Mouse (Mus musculus) liver, postnatal 0 days (tissue): ENCODE measurements at regions not wholly inside any gene's neighbourhood (a gene's known extent, or its start where the extent isn't known, plus 50 kb on each side); places are given as distances from the start of the nearest gene placed in this dataset.

Experiments used
- ATAC-seq: fragments of 200-750 bp; cut with Nextera tagmentation; 2 replicates; pipeline ENCODE4 v1.8.0; 2017; ENCODE audit warnings: mild to moderate bottlenecking, moderate library complexity
- DNase-seq: peaks from one replicate; pipeline ENCODE4 v3.0.0-alpha.2; 2016
- H3K27ac ChIP-seq: fragments of 300-500 bp; sonication (generic); 2 replicates; pipeline ENCODE4 v1.5.1; 2014; ENCODE audit warnings: antibody characterized with exemption, moderate library complexity, mild to moderate bottlenecking, low read depth
- H3K27me3 ChIP-seq: fragments of 300-500 bp; sonication (generic); 2 replicates; pipeline ENCODE4 v1.6.1; 2014; ENCODE audit warnings: low read length, control low read depth, mixed read lengths; ENCODE audit not compliant: insufficient read depth
- H3K36me3 ChIP-seq: fragments of 300-500 bp; sonication (generic); replicated peaks from 2 replicates; pipeline ENCODE4 v1.6.1; 2014; ENCODE audit warnings: mild to moderate bottlenecking, control low read depth, low read length, moderate library complexity, mixed read lengths; ENCODE audit not compliant: insufficient read depth
- H3K4me1 ChIP-seq: fragments of 300-500 bp; sonication (generic); 2 replicates; pipeline ENCODE4 v1.6.1; 2014; ENCODE audit warnings: antibody characterized with exemption, mild to moderate bottlenecking, control low read depth; ENCODE audit not compliant: insufficient read depth
- H3K4me2 ChIP-seq: fragments of 300-500 bp; sonication (generic); 2 replicates; pipeline ENCODE4 v1.6.1; 2014; ENCODE audit warnings: low read depth, mild to moderate bottlenecking, low read length, moderate library complexity, mixed read lengths
- H3K4me3 ChIP-seq: fragments of 300-500 bp; sonication (generic); 2 replicates; pipeline ENCODE4 v1.5.1; 2014; ENCODE audit warnings: low read depth, low read length
- H3K9ac ChIP-seq: fragments of 300-500 bp; sonication (generic); replicated peaks from 2 replicates; pipeline ENCODE4 v1.6.1; 2014; ENCODE audit warnings: mild to moderate bottlenecking, moderate library complexity
- H3K9me3 ChIP-seq: fragments of 300-500 bp; sonication (generic); 2 replicates; pipeline ENCODE4 v1.6.1; 2016; ENCODE audit warnings: mild to moderate bottlenecking, control low read depth, low read length, mixed read lengths
- CTCF ChIP-seq: sonication (generic); IDR thresholded peaks from 2 replicates; pipeline ENCODE4 v1.5.1; 2016; ENCODE audit warnings: antibody characterized with exemption, low read depth
- EP300 ChIP-seq: IDR thresholded peaks from 2 replicates; pipeline ENCODE4 v1.6.1; 2016; ENCODE audit warnings: antibody characterized with exemption, low read depth, mild to moderate bottlenecking
- WGBS: fragments of 180-500 bp; shearing (Covaris S2); extraction: QIAGEN DNeasy Blood & Tissue Kit; methylation state at CpG from one replicate; pipeline ENCODE4 v1.1.7; 2014; ENCODE audit not compliant: insufficient replicate concordance; 5-methylcytosine and 5-hydroxymethylcytosine counted together

DNA sequence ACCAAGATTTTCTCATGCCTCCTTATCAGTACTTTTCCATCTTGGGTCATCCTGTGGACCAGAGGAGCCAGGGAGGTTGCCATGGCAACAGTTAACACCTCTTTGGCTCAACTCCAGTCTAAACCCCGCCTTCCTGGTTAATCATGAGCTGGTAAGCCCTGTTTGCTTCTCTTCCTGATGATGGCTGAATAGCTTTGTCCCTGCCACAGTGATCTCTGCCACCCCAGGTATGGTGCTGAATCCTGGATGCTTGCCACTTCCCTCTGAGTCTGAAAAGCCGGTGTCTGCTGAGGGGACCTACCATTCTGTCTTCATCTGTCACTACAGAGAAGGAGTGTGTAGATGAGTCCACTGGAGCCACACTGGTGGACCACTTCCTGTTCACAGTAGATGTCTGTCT lies 223.8 kb upstream of the Chd6 start:
- peak; percentile 19 for DNase-seq
- H3K9ac ChIP-seq, result no peak overlapping the region

DNA sequence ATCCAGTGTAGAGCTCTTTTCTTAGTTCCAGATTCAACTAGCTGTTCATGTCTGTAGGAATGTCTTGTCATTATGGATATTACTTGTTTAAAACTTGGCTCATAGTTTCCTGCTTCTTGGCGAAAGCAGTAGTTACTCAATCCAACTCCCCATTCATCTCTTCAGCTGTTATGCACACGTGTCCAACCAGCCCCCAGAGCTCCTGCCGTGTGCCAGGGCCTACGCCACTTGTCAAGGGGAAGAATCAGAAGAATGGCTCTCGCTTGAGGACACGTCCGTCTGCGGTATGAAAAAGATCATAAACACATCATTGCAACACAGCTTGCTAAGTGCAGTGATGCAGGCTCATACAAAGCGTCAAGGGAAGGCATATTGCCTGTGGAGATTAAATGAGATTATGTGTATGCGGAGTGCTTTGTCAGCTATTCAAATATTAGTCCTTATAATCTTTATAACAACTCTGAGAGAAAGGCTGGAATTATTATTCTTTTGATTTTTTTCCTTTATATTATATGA lies 223.0 kb upstream of the Chd6 start:
- H3K9ac ChIP-seq, result no peak overlapping the region
- H3K27me3 ChIP-seq, result no peaks in the 10 kb centered on the region
- no peaks in the 10 kb centered on the region for H3K36me3 ChIP-seq
- DNase-seq, result no peak
- no peaks in the 10 kb centered on the region for H3K9me3 ChIP-seq
- no peak overlapping the region for H3K4me2 ChIP-seq
- no peak overlapping the region for H3K4me3 ChIP-seq
- ATAC-seq, result no peak
- 83% methylated on average over 10 of the region's 10 CpGs for WGBS
- no peak for TF ChIP-seq CTCF
- no peak for TF ChIP-seq EP300
- H3K4me1 ChIP-seq, result no peaks in the 10 kb centered on the region
- no peak overlapping the region for H3K27ac ChIP-seq

More for the DNA sequence above, 223.8 kb upstream of the Chd6 start:
- Histone ChIP-seq H3K4me3 (no peak overlapping the region), H3K27me3 (no peaks in the 10 kb centered on the region), H3K36me3 (no peaks in the 10 kb centered on the region), H3K27ac (no peak overlapping the region), H3K9me3 (no peaks in the 10 kb centered on the region), H3K4me1 (no peaks in the 10 kb centered on the region), H3K4me2 (no peak overlapping the region)
- TF ChIP-seq CTCF (no peak), EP300 (no peak)
- ATAC-seq, result no peak
- 39% methylated on average over 2 of the region's 2 CpGs for WGBS

DNA sequence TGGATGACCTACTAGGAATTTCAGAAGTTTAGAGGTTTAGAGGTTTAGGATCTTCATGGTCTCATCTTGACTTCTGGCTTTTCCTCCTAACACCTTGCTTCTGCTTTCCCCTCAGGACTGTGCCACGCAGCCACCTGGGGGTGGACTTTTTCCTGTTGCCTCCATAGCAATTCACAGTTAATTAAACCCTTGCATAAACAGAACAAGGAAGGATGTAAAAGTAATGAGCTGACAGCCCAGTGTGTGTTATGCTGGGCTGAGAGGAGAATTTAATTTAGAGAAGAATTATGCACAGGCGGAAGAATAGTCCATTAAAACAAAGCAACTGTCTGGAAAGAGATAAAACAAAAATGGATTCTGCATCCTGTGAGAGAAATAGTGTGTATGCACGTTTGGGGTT lies 193.9 kb upstream of the Chd6 start:
- no peak for ATAC-seq
- Histone ChIP-seq H3K4me1 (no peaks in the 10 kb centered on the region), H3K4me3 (no peak overlapping the region), H3K27me3 (no peaks in the 10 kb centered on the region), H3K9ac (no peak overlapping the region), H3K36me3 (no peaks in the 10 kb centered on the region), H3K4me2 (no peak overlapping the region), H3K27ac (no peak overlapping the region), H3K9me3 (no peaks in the 10 kb centered on the region; the same call in 1 of the 2 replicates)
- TF ChIP-seq CTCF (no peak), EP300 (no peak)
- WGBS, result 60% methylated on average over 3 of the region's 3 CpGs
- no peak for DNase-seq

DNA sequence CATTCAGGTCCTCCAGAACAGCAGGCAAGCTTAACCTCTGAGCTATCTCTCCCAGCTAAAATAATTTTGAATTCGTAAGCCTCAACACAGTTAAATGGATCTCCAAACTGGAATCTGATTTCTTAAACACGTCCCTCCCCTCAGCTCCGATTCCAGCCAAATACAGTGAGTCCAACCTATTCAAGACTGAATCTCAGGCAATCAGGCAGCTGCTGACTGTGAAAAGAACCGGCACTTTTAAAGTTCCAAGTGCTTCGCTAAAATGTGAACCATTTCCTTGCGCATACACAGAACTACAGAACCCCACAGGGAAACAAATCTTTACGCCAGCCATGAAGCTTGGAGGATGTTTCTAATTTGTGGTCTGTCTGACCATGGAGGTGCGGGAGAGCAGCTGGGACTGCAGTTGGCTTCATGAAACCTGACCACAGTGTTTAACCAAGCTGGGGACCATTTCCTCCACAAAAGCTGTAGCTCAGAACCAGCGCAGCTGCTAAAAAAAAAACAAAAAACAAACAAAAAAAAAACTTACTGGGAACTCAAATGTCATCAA lies 160.1 kb upstream of the Chd6 start:
- DNase-seq (no peak), ATAC-seq (no peak)
- no peak overlapping the region for H3K27ac ChIP-seq
- H3K4me3 ChIP-seq, result no peak overlapping the region
- H3K27me3 ChIP-seq, result no peaks in the 10 kb centered on the region
- H3K4me1 ChIP-seq, result no peaks in the 10 kb centered on the region
- no peaks in the 10 kb centered on the region for H3K36me3 ChIP-seq
- WGBS, result 57% methylated on average over 9 of the region's 9 CpGs
- H3K4me2 ChIP-seq, result no peak overlapping the region
- no peak overlapping the region for H3K9ac ChIP-seq
- TF ChIP-seq EP300 (no peak), CTCF (no peak)
- H3K9me3 ChIP-seq, result no peaks in the 10 kb centered on the region

DNA sequence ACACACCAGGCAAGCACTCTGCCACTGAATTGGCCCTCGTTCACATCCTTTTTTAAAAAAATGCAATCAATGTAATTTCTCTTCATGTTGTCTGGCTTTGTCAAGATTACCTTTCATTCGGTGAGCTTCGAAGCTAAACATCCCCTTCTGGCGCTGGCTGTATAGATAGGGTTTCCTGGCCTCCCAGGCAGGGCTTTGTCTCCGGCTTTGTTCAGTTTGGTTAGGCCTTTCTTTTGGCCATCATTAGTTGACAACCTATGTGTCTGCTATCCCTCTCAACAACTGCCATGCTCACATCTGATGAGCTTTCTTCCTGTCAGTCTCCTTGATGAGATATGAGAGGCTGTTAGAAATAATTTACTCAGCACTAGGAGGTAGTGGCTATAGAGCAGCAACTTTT lies 157.6 kb upstream of the Chd6 start:
- H3K36me3 ChIP-seq, result no peaks in the 10 kb centered on the region
- no peak overlapping the region for H3K9ac ChIP-seq
- H3K27me3 ChIP-seq, result no peaks in the 10 kb centered on the region
- TF ChIP-seq EP300, result no peak
- TF ChIP-seq CTCF, result no peak
- no peaks in the 10 kb centered on the region for H3K9me3 ChIP-seq
- WGBS, result 37% methylated on average over 5 of the region's 5 CpGs
- H3K27ac ChIP-seq, result no peak overlapping the region
- no peak for DNase-seq
- no peak for ATAC-seq
- no peak overlapping the region for H3K4me2 ChIP-seq
- no peak overlapping the region for H3K4me3 ChIP-seq
- H3K4me1 ChIP-seq, result no peaks in the 10 kb centered on the region

DNA sequence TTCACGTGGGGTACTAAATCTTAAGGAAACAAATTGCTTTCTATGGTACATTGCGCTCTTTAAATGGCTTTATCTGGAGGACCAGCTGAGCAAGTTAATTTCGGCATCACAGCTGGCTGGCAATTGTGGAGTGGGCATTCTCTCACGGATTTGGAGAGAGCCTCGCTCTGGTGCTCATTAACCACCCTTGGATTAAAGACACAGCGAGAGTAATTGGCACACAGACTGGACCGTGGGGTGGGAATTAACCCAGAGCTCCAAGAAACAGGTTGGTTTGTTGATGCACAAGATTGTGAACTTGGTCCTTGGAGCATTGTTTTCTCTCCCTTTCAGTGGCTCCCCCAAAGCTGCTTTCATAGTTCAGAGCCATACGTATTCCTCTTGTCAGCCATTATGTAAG lies 156.3 kb upstream of the Chd6 start:
- no peak overlapping the region for H3K9ac ChIP-seq
- H3K4me2 ChIP-seq, result no peak overlapping the region
- H3K27me3 ChIP-seq, result no peaks in the 10 kb centered on the region
- ATAC-seq (no peak), DNase-seq (no peak)
- no peak overlapping the region for H3K4me3 ChIP-seq
- H3K4me1 ChIP-seq, result no peaks in the 10 kb centered on the region
- H3K27ac ChIP-seq, result no peak overlapping the region
- WGBS, result 64% methylated on average over 8 of the region's 8 CpGs
- H3K9me3 ChIP-seq, result no peaks in the 10 kb centered on the region
- TF ChIP-seq EP300 (no peak), CTCF (no peak)
- H3K36me3 ChIP-seq, result no peaks in the 10 kb centered on the region

DNA sequence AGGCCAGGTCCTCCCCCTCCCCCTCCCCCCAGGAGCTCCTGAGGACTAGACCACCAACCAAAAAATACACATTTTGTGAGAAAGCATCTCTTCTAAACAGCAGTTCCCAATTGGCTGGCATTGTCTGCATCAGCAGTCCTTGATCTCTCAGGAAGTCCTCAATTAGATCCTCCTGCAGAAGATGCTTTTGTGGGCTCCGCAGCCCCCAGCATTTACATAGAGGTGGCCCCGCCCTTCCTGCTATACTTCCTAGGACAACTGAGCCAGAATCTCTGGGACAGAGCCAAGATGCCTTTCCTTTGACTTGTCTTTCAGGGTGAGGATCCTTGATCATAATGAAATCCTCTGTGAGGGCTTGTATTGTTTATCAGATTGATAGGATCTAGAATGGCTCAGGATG lies 143.9 kb upstream of the Chd6 start:
- 84% methylated on average over 2 of the region's 2 CpGs for WGBS
- H3K27ac ChIP-seq, result no peak overlapping the region
- no peak for DNase-seq
- H3K4me2 ChIP-seq, result no peak overlapping the region
- H3K4me1 ChIP-seq, result no peaks in the 10 kb centered on the region
- H3K36me3 ChIP-seq, result no peaks in the 10 kb centered on the region
- ATAC-seq, result no peak
- TF ChIP-seq CTCF, result no peak
- no peaks in the 10 kb centered on the region for H3K9me3 ChIP-seq
- H3K4me3 ChIP-seq, result no peak overlapping the region
- no peak overlapping the region for H3K9ac ChIP-seq
- no peaks in the 10 kb centered on the region for H3K27me3 ChIP-seq
